Mouse (Mus musculus) testis, adult 2 months (tissue): ENCODE measurements around the gene Cdr2l. TPM values are rescaled to one million over a fixed set of nuclear protein-coding genes. Genes with fewer than 3 reads are reported as not detected.

Experiments used
- H3K27ac ChIP-seq: fragments of 200-500 bp; 2 replicates; pipeline ENCODE4 v1.5.1; 2012; ENCODE audit warnings: low read depth, low read length; ENCODE audit not compliant: control insufficient read depth, insufficient read depth
- H3K27me3 ChIP-seq: fragments of 200-500 bp; 2 replicates; pipeline ENCODE4 v1.6.1; 2012; ENCODE audit warnings: mild to moderate bottlenecking, low read length, moderate library complexity; ENCODE audit not compliant: control insufficient read depth, insufficient read depth
- H3K36me3 ChIP-seq: fragments of 200-500 bp; 2 replicates; pipeline ENCODE4 v1.6.1; 2012; ENCODE audit warnings: mild to moderate bottlenecking, low read length; ENCODE audit not compliant: control insufficient read depth, insufficient read depth
- H3K4me1 ChIP-seq: fragments of 200-500 bp; 2 replicates; pipeline ENCODE4 v1.6.1; 2012; ENCODE audit warnings: low read length; ENCODE audit not compliant: control insufficient read depth, insufficient read depth
- H3K4me3 ChIP-seq: fragments of 200-500 bp; 2 replicates; pipeline ENCODE4 v1.5.1; 2012; ENCODE audit warnings: low read depth, mild to moderate bottlenecking, low read length, moderate library complexity, mixed read lengths; ENCODE audit not compliant: control insufficient read depth
- CTCF ChIP-seq: fragments of 200-500 bp; IDR thresholded peaks from 2 replicates; pipeline ENCODE4 v1.5.1; 2012; ENCODE audit warnings: low read depth, mild to moderate bottlenecking, inconsistent platforms, low read length, moderate library complexity; ENCODE audit not compliant: control insufficient read depth, insufficient read depth, insufficient replicate concordance
- POLR2A ChIP-seq: fragments of 200-500 bp; IDR thresholded peaks from 2 replicates; pipeline ENCODE4 v1.6.1; 2012; ENCODE audit warnings: low read depth, mild to moderate bottlenecking, inconsistent platforms, low read length, moderate library complexity; ENCODE audit not compliant: control insufficient read depth
- polyA plus RNA-seq: library from polyadenylated mRNA; depleted of rRNA; stranded (reverse); fragments of >200 nt; gene quantifications from 2 replicates; pipeline ENCODE4 v1.2.3, GENCODE M21; 2012

The Cdr2l gene
- polyA plus RNA-seq, 1 experiment: 5.2 TPM

- H3K4me3 ChIP-seq: no peak overlapping the region
- H3K4me1 ChIP-seq: peaks cover 12% of the 10 kb centered on the region
- no peaks in the 10 kb centered on the region for H3K36me3 ChIP-seq
- H3K27ac ChIP-seq: no peak overlapping the region
- TF ChIP-seq POLR2A (no peak), CTCF (no peak)
- H3K27me3 ChIP-seq: no peaks in the 10 kb centered on the region
Observed at GRCm38 (mm10) chr11:115400126-115400525, 18.4 kb downstream of the Cdr2l start.

- H3K27me3 ChIP-seq: no peaks in the 10 kb centered on the region
- no peak overlapping the region for H3K4me3 ChIP-seq
- TF ChIP-seq CTCF: no peak
- no peak for TF ChIP-seq POLR2A
- peaks cover 16% of the 10 kb centered on the region for H3K4me1 ChIP-seq
- no peak overlapping the region for H3K27ac ChIP-seq
- H3K36me3 ChIP-seq: no peaks in the 10 kb centered on the region
Observed at GRCm38 (mm10) chr11:115400630-115401391, 19.1 kb downstream of the Cdr2l start.

- H3K4me1 ChIP-seq: peaks cover 16% of the 10 kb centered on the region
- TF ChIP-seq CTCF (no peak), POLR2A (peak; percentile 33; the same call in 1 of the 2 replicates)
- H3K4me3 ChIP-seq: peak within 1 kb of the TSS; percentile 98
- H3K27ac ChIP-seq: peak within 1 kb of the TSS; percentile 94
- H3K27me3 ChIP-seq: no peaks in the 10 kb centered on the region
- H3K36me3 ChIP-seq: no peaks in the 10 kb centered on the region
Observed at GRCm38 (mm10) chr11:115403338-115404124, 21.8 kb downstream of the Cdr2l start, which contains the start of gene Mrpl58. Gene Mrpl58, plus strand, starts transcription at chr11:115403752.

- Histone ChIP-seq H3K36me3 (no peaks in the 10 kb centered on the region), H3K4me3 (no peak overlapping the region), H3K27ac (no peak overlapping the region), H3K4me1 (peaks cover 16% of the 10 kb centered on the region), H3K27me3 (no peaks in the 10 kb centered on the region)
- TF ChIP-seq POLR2A (no peak), CTCF (no peak)
Observed at GRCm38 (mm10) chr11:115405723-115406122, 24.0 kb downstream of the Cdr2l start.

- no peaks in the 10 kb centered on the region for H3K27me3 ChIP-seq
- H3K4me1 ChIP-seq: peaks cover 10% of the 10 kb centered on the region
- H3K27ac ChIP-seq: no peak overlapping the region
- H3K36me3 ChIP-seq: no peaks in the 10 kb centered on the region
- TF ChIP-seq CTCF: no peak
- no peak for TF ChIP-seq POLR2A
- H3K4me3 ChIP-seq: no peak overlapping the region
Observed at GRCm38 (mm10) chr11:115406858-115407401, 25.2 kb downstream of the Cdr2l start.

- no peak for TF ChIP-seq CTCF
- TF ChIP-seq POLR2A: no peak
- Histone ChIP-seq H3K27ac (no peak overlapping the region), H3K36me3 (no peaks in the 10 kb centered on the region), H3K4me1 (peaks cover 14% of the 10 kb centered on the region), H3K27me3 (no peaks in the 10 kb centered on the region), H3K4me3 (no peak overlapping the region)
Observed at GRCm38 (mm10) chr11:115408266-115408920, 26.7 kb downstream of the Cdr2l start.
